Mouse (Mus musculus): ENCODE results near the gene Olfr429. TPM values are rescaled to one million over a fixed set of nuclear protein-coding genes. Genes with fewer than 3 reads are reported as not detected.

The Olfr429 gene
- polyA plus RNA-seq, 1 experiment from 2014 or later, result not detected

DNA sequence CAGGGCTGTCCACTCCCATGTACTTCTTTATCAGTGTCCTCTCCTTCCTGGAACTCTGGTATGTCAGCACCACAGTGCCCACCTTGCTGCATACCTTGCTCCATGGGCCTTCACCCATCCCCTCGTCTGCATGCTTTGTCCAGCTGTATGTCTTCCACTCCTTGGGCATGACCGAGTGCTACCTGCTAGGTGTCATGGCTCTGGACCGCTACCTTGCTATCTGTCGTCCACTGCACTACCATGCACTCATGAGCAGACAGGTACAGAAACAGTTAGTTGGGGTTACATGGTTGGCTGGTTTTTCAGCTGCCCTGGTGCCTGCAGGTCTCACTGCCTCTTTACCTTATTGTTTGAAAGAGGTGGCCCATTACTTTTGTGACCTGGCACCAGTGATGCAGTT is 33.6 kb upstream of the Olfr429 start:
- H3K4me2 ChIP-seq (ENCODE audit: low read depth, low read length), result no peak overlapping the region
- no peaks in the 10 kb centered on the region for H3K9me3 ChIP-seq (replicated peaks; ENCODE audit: control insufficient read depth, low read length)
- H3K4me3 ChIP-seq (ENCODE audit: low read length), result no peak overlapping the region
- no peak overlapping the region for H3K9ac ChIP-seq (ENCODE audit: low read length)
- H3K4me1 ChIP-seq (ENCODE audit: control insufficient read depth, insufficient read depth, low read length), result no peaks in the 10 kb centered on the region
- ATAC-seq (replicated peaks; ENCODE audit: extremely low read depth, insufficient read depth, low FRiP score), result no peak
- no peaks in the 10 kb centered on the region for H3K36me3 ChIP-seq (ENCODE audit: control insufficient read depth, insufficient read depth)
- H3K27ac ChIP-seq (ENCODE audit: low read length), result no peak overlapping the region
- 82% methylated on average over 4 of the region's 4 CpGs for WGBS
- H3K27me3 ChIP-seq (ENCODE audit: control insufficient read depth, insufficient read depth, low read length), result no peaks in the 10 kb centered on the region

GRCm38 (mm10) chr1:174051515-174051914 is 32.6 kb upstream of the Olfr429 start:
- H3K27me3 ChIP-seq (ENCODE audit: control insufficient read depth, insufficient read depth, low read length), result no peaks in the 10 kb centered on the region
- no peak overlapping the region for H3K4me3 ChIP-seq (ENCODE audit: low read length)
- no peak overlapping the region for H3K9ac ChIP-seq (ENCODE audit: low read length)
- no peak for ATAC-seq (replicated peaks; ENCODE audit: extremely low read depth, insufficient read depth, low FRiP score)
- H3K9me3 ChIP-seq (replicated peaks; ENCODE audit: control insufficient read depth, low read length), result no peaks in the 10 kb centered on the region
- H3K4me1 ChIP-seq (ENCODE audit: control insufficient read depth, insufficient read depth, low read length), result no peaks in the 10 kb centered on the region
- no peak overlapping the region for H3K27ac ChIP-seq (ENCODE audit: low read length)
- no peaks in the 10 kb centered on the region for H3K36me3 ChIP-seq (ENCODE audit: control insufficient read depth, insufficient read depth)
- no peak overlapping the region for H3K4me2 ChIP-seq (ENCODE audit: low read depth, low read length)
- WGBS, result 79% methylated on average over 4 of the region's 4 CpGs

DNA sequence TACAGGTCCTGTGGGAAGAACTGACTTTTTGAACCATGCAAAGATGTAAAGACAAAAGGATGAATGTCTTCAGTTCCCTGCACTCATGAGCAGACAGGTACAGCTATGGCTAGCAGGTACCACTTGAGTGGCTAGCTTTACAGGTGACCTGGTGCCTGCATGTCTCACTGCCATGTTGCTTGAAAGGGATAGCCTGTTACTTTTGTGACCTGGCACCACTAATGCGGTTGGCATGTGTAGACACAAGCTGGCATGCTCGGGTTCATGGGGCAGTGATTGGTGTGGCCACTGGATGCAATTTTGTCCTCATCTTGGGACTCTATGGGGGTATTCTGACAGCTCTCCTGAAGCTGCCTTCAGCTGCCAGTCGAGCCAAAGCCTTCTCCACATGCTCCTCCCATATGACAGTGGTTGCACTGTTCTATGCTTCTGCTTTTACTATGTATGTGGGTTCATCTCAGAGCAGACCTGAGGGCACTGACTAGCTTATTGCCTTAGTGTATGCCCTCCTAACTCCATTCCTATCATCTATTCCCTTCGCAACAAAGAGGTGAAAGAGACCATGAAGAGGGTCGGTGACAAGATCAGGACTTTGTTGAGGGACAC is 32.1 kb upstream of the Olfr429 start:
- no peak overlapping the region for H3K4me3 ChIP-seq (ENCODE audit: low read length)
- H3K9ac ChIP-seq (ENCODE audit: low read length), result no peak overlapping the region
- no peaks in the 10 kb centered on the region for H3K27me3 ChIP-seq (ENCODE audit: control insufficient read depth, insufficient read depth, low read length)
- no peak for ATAC-seq (replicated peaks; ENCODE audit: extremely low read depth, insufficient read depth, low FRiP score)
- no peak overlapping the region for H3K4me2 ChIP-seq (ENCODE audit: low read depth, low read length)
- no peaks in the 10 kb centered on the region for H3K9me3 ChIP-seq (replicated peaks; ENCODE audit: control insufficient read depth, low read length)
- no peak overlapping the region for H3K27ac ChIP-seq (ENCODE audit: low read length)
- no peaks in the 10 kb centered on the region for H3K36me3 ChIP-seq (ENCODE audit: control insufficient read depth, insufficient read depth)
- 82% methylated on average over 5 of the region's 5 CpGs for WGBS
- no peaks in the 10 kb centered on the region for H3K4me1 ChIP-seq (ENCODE audit: control insufficient read depth, insufficient read depth, low read length)

GRCm38 (mm10) chr1:174052981-174053380 is 31.1 kb upstream of the Olfr429 start:
- H3K36me3 ChIP-seq (ENCODE audit: control insufficient read depth, insufficient read depth), result no peaks in the 10 kb centered on the region
- no peak overlapping the region for H3K27ac ChIP-seq (ENCODE audit: low read length)
- no peaks in the 10 kb centered on the region for H3K9me3 ChIP-seq (replicated peaks; ENCODE audit: control insufficient read depth, low read length)
- no peak for ATAC-seq (replicated peaks; ENCODE audit: extremely low read depth, insufficient read depth, low FRiP score)
- H3K4me3 ChIP-seq (ENCODE audit: low read length), result no peak overlapping the region
- H3K27me3 ChIP-seq (ENCODE audit: control insufficient read depth, insufficient read depth, low read length), result no peaks in the 10 kb centered on the region
- H3K4me1 ChIP-seq (ENCODE audit: control insufficient read depth, insufficient read depth, low read length), result no peaks in the 10 kb centered on the region
- no peak overlapping the region for H3K9ac ChIP-seq (ENCODE audit: low read length)
- WGBS, result 71% methylated on average over 3 of the region's 3 CpGs
- no peak overlapping the region for H3K4me2 ChIP-seq (ENCODE audit: low read depth, low read length)

- Histone ChIP-seq H3K4me2 (ENCODE audit: low read depth, low read length) (no peak overlapping the region), H3K9me3 (replicated peaks; ENCODE audit: control insufficient read depth, low read length) (no peaks in the 10 kb centered on the region), H3K4me3 (ENCODE audit: low read length) (no peak overlapping the region), H3K4me1 (ENCODE audit: control insufficient read depth, insufficient read depth, low read length) (no peaks in the 10 kb centered on the region), H3K27ac (ENCODE audit: low read length) (no peak overlapping the region), H3K36me3 (ENCODE audit: control insufficient read depth, insufficient read depth) (no peaks in the 10 kb centered on the region), H3K27me3 (ENCODE audit: control insufficient read depth, insufficient read depth, low read length) (no peaks in the 10 kb centered on the region), H3K9ac (ENCODE audit: low read length) (no peak overlapping the region)
- WGBS, result 76% methylated on average over 2 of the region's 2 CpGs
- no peak for ATAC-seq (replicated peaks; ENCODE audit: extremely low read depth, insufficient read depth, low FRiP score)
Observed at GRCm38 (mm10) chr1:174055248-174055647, 28.9 kb upstream of the Olfr429 start.

DNA sequence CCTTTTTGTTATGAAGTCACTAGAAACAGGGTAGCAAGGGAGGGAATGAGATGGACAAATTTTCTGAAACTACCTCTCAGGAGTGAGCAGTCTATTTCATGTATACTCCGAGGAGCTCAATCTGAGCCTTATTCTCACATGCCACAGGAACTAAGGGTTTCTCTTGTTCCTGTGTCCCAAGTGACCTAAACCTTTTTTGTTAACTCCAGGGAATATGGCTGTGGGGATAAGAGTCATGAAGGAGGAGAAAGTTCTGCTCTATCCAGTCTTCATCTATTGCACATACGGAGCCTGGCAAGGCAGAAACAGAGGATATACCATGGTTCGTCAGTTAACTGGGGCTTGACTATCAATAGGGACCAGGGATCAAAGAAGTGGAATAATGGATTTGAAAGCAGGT is 17.8 kb upstream of the Olfr429 start, which contains the start of gene Olfr430:
Gene Olfr430 (plus strand): TSS at position 301 of the 400 bp plus-strand sequence.
- ATAC-seq (replicated peaks; ENCODE audit: extremely low read depth, insufficient read depth, low FRiP score), result no peak
- H3K27ac ChIP-seq (ENCODE audit: low read length), result no peak within 1 kb of the TSS
- H3K9ac ChIP-seq (ENCODE audit: low read length), result no peak within 1 kb of the TSS
- no peaks in the 10 kb centered on the region for H3K27me3 ChIP-seq (ENCODE audit: control insufficient read depth, insufficient read depth, low read length)
- H3K4me3 ChIP-seq (ENCODE audit: low read length), result no peak within 1 kb of the TSS
- no peak within 1 kb of the TSS for H3K4me2 ChIP-seq (ENCODE audit: low read depth, low read length)
- no peaks in the 10 kb centered on the region for H3K4me1 ChIP-seq (ENCODE audit: control insufficient read depth, insufficient read depth, low read length)
- 84% methylated on average over 3 of the region's 3 CpGs for WGBS
- H3K9me3 ChIP-seq (replicated peaks; ENCODE audit: control insufficient read depth, low read length), result no peaks in the 10 kb centered on the region
- H3K36me3 ChIP-seq (ENCODE audit: control insufficient read depth, insufficient read depth), result no peaks in the 10 kb centered on the region

DNA sequence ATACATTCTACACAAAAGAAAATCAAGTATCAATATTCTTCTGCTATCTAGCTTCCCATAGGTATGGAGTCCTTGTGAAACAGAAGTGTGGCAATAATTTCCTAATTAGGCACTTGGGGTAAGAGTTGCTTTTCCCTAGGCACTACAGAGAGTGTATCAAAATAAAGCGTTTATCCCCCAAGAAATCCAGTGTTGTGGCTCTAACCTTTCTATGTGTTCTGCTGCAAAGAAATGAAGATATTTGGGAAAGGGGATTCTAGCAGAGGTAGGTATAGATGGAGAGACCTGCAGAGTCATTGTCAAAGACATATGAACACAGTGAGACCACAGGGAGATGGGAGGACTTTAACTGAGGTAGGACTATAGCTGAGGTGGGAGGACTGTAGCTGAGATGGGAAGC is 12.5 kb downstream of the Olfr429 start, which contains the start of gene Olfr427:
Gene Olfr427 (plus strand): TSS at position 301 of the 400 bp plus-strand sequence.
- no peaks in the 10 kb centered on the region for H3K4me1 ChIP-seq (ENCODE audit: control insufficient read depth, insufficient read depth, low read length)
- WGBS, result 83% methylated on average over 1 of the region's 1 CpGs
- H3K27me3 ChIP-seq (ENCODE audit: control insufficient read depth, insufficient read depth, low read length), result no peaks in the 10 kb centered on the region
- no peak within 1 kb of the TSS for H3K9ac ChIP-seq (ENCODE audit: low read length)
- H3K36me3 ChIP-seq (ENCODE audit: control insufficient read depth, insufficient read depth), result no peaks in the 10 kb centered on the region
- H3K9me3 ChIP-seq (replicated peaks; ENCODE audit: control insufficient read depth, low read length), result no peaks in the 10 kb centered on the region
- no peak within 1 kb of the TSS for H3K4me2 ChIP-seq (ENCODE audit: low read depth, low read length)
- no peak within 1 kb of the TSS for H3K27ac ChIP-seq (ENCODE audit: low read length)
- no peak for ATAC-seq (replicated peaks; ENCODE audit: extremely low read depth, insufficient read depth, low FRiP score)
- H3K4me3 ChIP-seq (ENCODE audit: low read length), result no peak within 1 kb of the TSS

DNA sequence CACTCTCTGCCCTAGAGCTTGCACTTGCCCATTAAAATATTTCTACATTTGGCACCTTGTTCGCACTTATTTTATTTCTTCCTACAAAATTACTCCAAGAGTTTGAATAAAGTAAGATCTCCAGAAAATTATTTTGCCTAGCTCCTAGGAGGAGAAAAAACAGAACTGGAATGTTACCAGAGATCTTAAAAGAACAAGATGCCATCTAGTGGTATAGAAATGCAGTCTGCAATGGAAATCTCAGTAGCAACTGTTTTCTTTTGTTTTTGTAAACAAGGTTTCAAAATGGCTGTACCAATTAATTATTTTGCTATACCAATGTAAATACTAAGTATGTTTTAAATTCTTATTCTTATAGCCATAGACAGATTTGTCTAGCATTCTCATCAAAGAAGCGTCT is 19.6 kb downstream of the Olfr429 start:
- WGBS, result 56% methylated on average over 2 of the region's 2 CpGs
- H3K4me1 ChIP-seq (ENCODE audit: control insufficient read depth, insufficient read depth, low read length), result no peaks in the 10 kb centered on the region
- no peak overlapping the region for H3K4me3 ChIP-seq (ENCODE audit: low read length)
- no peaks in the 10 kb centered on the region for H3K27me3 ChIP-seq (ENCODE audit: control insufficient read depth, insufficient read depth, low read length)
- no peak overlapping the region for H3K9ac ChIP-seq (ENCODE audit: low read length)
- no peak overlapping the region for H3K4me2 ChIP-seq (ENCODE audit: low read depth, low read length)
- H3K9me3 ChIP-seq (replicated peaks; ENCODE audit: control insufficient read depth, low read length), result no peaks in the 10 kb centered on the region
- H3K36me3 ChIP-seq (ENCODE audit: control insufficient read depth, insufficient read depth), result no peaks in the 10 kb centered on the region
- no peak for ATAC-seq (replicated peaks; ENCODE audit: extremely low read depth, insufficient read depth, low FRiP score)
- no peak overlapping the region for H3K27ac ChIP-seq (ENCODE audit: low read length)

DNA sequence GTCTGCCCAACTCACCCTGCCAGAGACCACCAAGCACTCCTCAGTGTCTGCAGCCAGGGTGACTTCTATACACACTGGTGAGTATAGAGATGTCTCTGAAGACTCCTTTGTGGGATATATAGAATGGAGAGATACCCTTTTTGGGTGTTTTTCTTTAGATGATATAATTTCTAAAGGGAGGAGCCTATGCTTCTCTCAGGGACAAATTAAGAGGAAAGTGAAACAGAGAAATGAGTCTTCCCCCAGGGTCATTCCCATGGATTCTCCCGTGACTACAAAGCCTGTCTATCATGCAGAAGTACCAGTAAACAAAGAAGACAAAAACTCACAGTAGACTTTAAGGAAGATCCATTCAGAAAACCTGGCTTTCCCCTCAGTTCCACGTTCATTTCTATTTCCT is 36.9 kb downstream of the Olfr429 start, which contains the start of gene Olfr231:
Gene Olfr231 (minus strand): TSS at position 101 of the 400 bp plus-strand sequence.
- ATAC-seq (replicated peaks; ENCODE audit: extremely low read depth, insufficient read depth, low FRiP score), result no peak
- no peaks in the 10 kb centered on the region for H3K4me1 ChIP-seq (ENCODE audit: control insufficient read depth, insufficient read depth, low read length)

More for the DNA sequence above, 36.9 kb downstream of the Olfr429 start, which contains the start of gene Olfr231:
- Histone ChIP-seq H3K27ac (ENCODE audit: low read length) (no peak within 1 kb of the TSS), H3K36me3 (ENCODE audit: control insufficient read depth, insufficient read depth) (no peaks in the 10 kb centered on the region), H3K4me3 (ENCODE audit: low read length) (no peak within 1 kb of the TSS), H3K9ac (ENCODE audit: low read length) (no peak within 1 kb of the TSS), H3K4me2 (ENCODE audit: low read depth, low read length) (no peak within 1 kb of the TSS), H3K9me3 (replicated peaks; ENCODE audit: control insufficient read depth, low read length) (no peaks in the 10 kb centered on the region), H3K27me3 (ENCODE audit: control insufficient read depth, insufficient read depth, low read length) (no peaks in the 10 kb centered on the region)
- WGBS, result 53% methylated on average over 2 of the region's 2 CpGs
